17 mouse cellular contexts compared by ENCODE assay signal in the genomic region with DNA sequence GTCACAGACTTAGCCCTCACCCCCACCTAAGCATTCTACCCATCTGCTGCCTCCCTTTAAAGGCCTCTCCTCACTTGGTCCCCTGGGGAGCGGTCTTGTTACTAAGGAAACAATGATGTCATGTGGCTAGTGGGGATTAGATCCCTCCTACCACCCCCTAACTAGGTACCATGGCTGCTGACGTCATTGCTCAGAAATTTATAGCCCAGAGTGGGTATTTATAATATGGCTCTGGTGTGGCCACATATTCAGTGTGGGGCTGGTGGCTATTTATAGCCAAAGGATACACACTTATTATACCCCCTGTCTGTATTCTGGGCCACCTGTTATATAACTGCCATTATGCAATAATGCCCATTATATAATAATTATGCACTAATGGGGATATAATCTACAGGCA. TPM values are rescaled to one million over a fixed set of nuclear protein-coding genes. Genes with fewer than 3 reads are reported as not detected.
DNase-seq lines count a peak whose midpoint lies in the region; ATAC-seq and TF ChIP-seq lines count a peak whose summit lies in the region.
"Had no signal": no experiment of that assay in that cellular context is flagged by ENCODE, and none has a peak within 500 bp of the region (broad histone marks: within the 10 kb centered on the region; RNA-seq: fewer than 3 reads in every experiment).

No protein-coding gene starts in this region.

- peak overlapping the region; percentile 19; the same call in 1 of the 2 replicates for H3K9ac ChIP-seq in liver, adult 2 months (ENCODE audit: low read depth, low read length)
- no peak overlapping the region for H3K9ac ChIP-seq in liver, embryonic 11.5 days (ENCODE audit: low read depth, low read length)
- H3K9ac ChIP-seq in limb, embryonic 13.5 days: no peak overlapping the region
- H3K9ac ChIP-seq: hindbrain, embryonic 14.5 days; liver, embryonic 13.5 days had no signal

- TF ChIP-seq CTCF in gastrocnemius, adult 2 months (IDR thresholded peaks at IDR 0.05): no peak
- no peak for TF ChIP-seq CTCF in liver, adult 2 months (IDR thresholded peaks at IDR 0.05; ENCODE audit: low read depth, low read length)

- intact Hi-C loops in gastrocnemius, adult 2 months (cut with DNase I): loop anchor here (5.0 kb wide), 1 partner anchor 36 kb away; no protein-coding TSS in a partner anchor

- TF ChIP-seq POLR2A in liver, adult 2 months (IDR thresholded peaks at IDR 0.05; ENCODE audit: extremely low read depth, insufficient read depth, low read length): no peak

- H3K79me2 ChIP-seq in liver, adult 2 months (ENCODE audit: control insufficient read depth, insufficient read depth, low read length): peaks cover 29% of the 10 kb centered on the region

- no peak overlapping the region for H3K4me3 ChIP-seq in gastrocnemius, adult 2 months
- H3K4me3 ChIP-seq in liver, adult 2 months (ENCODE audit: insufficient read depth, low read depth, low read length): no peak overlapping the region
- H3K4me3 ChIP-seq in liver, embryonic 11.5 days (ENCODE audit: low read depth, low read length): no peak overlapping the region
- H3K4me3 ChIP-seq in limb, embryonic 13.5 days: no peak overlapping the region
- H3K4me3 ChIP-seq: liver, embryonic 13.5 days had no signal

- H3K4me2 ChIP-seq in liver, embryonic 11.5 days: no peak overlapping the region
- H3K4me2 ChIP-seq in limb, embryonic 13.5 days (replicated peaks): peak overlapping the region; percentile 3; the same call in 1 of the 2 replicates
- H3K4me2 ChIP-seq: hindbrain, embryonic 14.5 days; liver, embryonic 13.5 days had no signal

- peaks cover 2% of the 10 kb centered on the region for H3K36me3 ChIP-seq in liver, adult 2 months (ENCODE audit: control insufficient read depth, insufficient read depth, low read length)
- no peaks in the 10 kb centered on the region for H3K36me3 ChIP-seq in liver, embryonic 11.5 days (ENCODE audit: control insufficient read depth, insufficient read depth, low read length)
- H3K36me3 ChIP-seq in limb, embryonic 13.5 days: peaks cover 72% of the 10 kb centered on the region
- H3K36me3 ChIP-seq: liver, embryonic 13.5 days had no signal

- no peak for DNase-seq in gastrocnemius, adult 2 months
- DNase-seq in gastrocnemius, adult 8-10 months (ENCODE audit: low spot score in 2 of 2): no peak
- no peak for DNase-seq in liver, adult 2 months (ENCODE audit: extremely low read depth, low read depth, low spot score)
- no peak for DNase-seq in liver, embryonic 11.5 days (ENCODE audit: low spot score)
- DNase-seq in NIH3T3 (ENCODE audit: low read depth): peak; percentile 74
- DNase-seq in urinary bladder, postnatal 14 days (ENCODE audit: low spot score): no peak
- no peak for DNase-seq in spleen, adult 12 weeks (ENCODE audit: low spot score)
- DNase-seq: heart, adult 18-20 months; kidney, postnatal 14 days; liver, embryonic 13.5 days; lung, postnatal 10 days; right cerebral cortex, postnatal 14 days; thymus, postnatal 4 days had no signal

- ATAC-seq in liver, embryonic 11.5 days (replicated peaks; ENCODE audit: low FRiP score): no peak
- ATAC-seq in limb, embryonic 13.5 days (ENCODE audit: low FRiP score, low read depth): peak; percentile 38
- ATAC-seq: intestine, postnatal 0 days had no signal

- H3K4me1 ChIP-seq in liver, adult 2 months (ENCODE audit: control insufficient read depth, insufficient read depth, low read length): peaks cover 11% of the 10 kb centered on the region
- H3K4me1 ChIP-seq in liver, embryonic 11.5 days (replicated peaks; ENCODE audit: control insufficient read depth, insufficient read depth, low read length): 0 out of 2 replicates have a peak, but pooled peaks cover 3% of the 10 kb centered on the region
- H3K4me1 ChIP-seq in limb, embryonic 13.5 days: peaks cover 72% of the 10 kb centered on the region

- H3K27ac ChIP-seq in gastrocnemius, adult 2 months: peak overlapping the region; percentile 83
- peak overlapping the region; percentile 57 for H3K27ac ChIP-seq in liver, adult 2 months (replicated peaks; ENCODE audit: insufficient read depth, low read depth, low read length)
- H3K27ac ChIP-seq in liver, embryonic 11.5 days (ENCODE audit: low read depth, low read length): no peak overlapping the region
- peak overlapping the region; percentile 33; the same call in 1 of the 2 replicates for H3K27ac ChIP-seq in limb, embryonic 13.5 days
- H3K27ac ChIP-seq: hindbrain, embryonic 14.5 days; liver, embryonic 13.5 days had no signal

- H3K9me3 ChIP-seq in liver, embryonic 11.5 days (ENCODE audit: control insufficient read depth, low read length): no peaks in the 10 kb centered on the region
- no peaks in the 10 kb centered on the region for H3K9me3 ChIP-seq in limb, embryonic 13.5 days
- H3K9me3 ChIP-seq: liver, embryonic 13.5 days had no signal

- WGBS in liver, adult 2 months: 90% methylated on average over 2 of the region's 2 CpGs
- 58% methylated on average over 2 of the region's 2 CpGs for WGBS in liver, embryonic 11.5 days
- WGBS in limb, embryonic 13.5 days: 25% methylated on average over 2 of the region's 2 CpGs

- H3K27me3 ChIP-seq in liver, adult 2 months (ENCODE audit: control insufficient read depth, insufficient read depth, low read length): no peaks in the 10 kb centered on the region
- H3K27me3 ChIP-seq in liver, embryonic 11.5 days (replicated peaks; ENCODE audit: control insufficient read depth, insufficient read depth, low read length): peaks cover 41% of the 10 kb centered on the region
- H3K27me3 ChIP-seq in limb, embryonic 13.5 days: 0 out of 2 replicates have a peak, but pooled peaks cover 7% of the 10 kb centered on the region

RNA-seq across cellular contexts. Expression of a gene that starts 38.1 kb away (rescaled TPM):
- total RNA-seq in gastrocnemius, adult 2 months (2021): under 1 TPM; 0.36 to 0.78 TPM
- under 1 TPM in 3 of 4 experiments, not detected in 1; 0.43 to 0.56 (median 0.48) TPM for total RNA-seq in gastrocnemius, adult 8-10 months (2022)
- not detected in 2 replicates for total RNA-seq in liver, adult 2 months (2014; rRNA removed)
- 0.19 TPM in 1 of 2 replicates, not detected in the other for polyA plus RNA-seq in liver, adult 2 months (2012; rRNA removed)
- 11.8 and 12.3 TPM in 2 replicates for polyA plus RNA-seq in liver, embryonic 11.5 days (2014; fragmentation: Nextera tagmentation; extraction: Ambion mirVana)
- polyA plus RNA-seq in limb, embryonic 13.5 days (2015; fragmentation: Nextera tagmentation; extraction: Ambion mirVana): 7.1 and 9.8 TPM in 2 replicates
- total RNA-seq: layer of hippocampus, postnatal 10 days had no signal

RNA-seq across cellular contexts. Expression of a gene that starts 39.2 kb away (rescaled TPM):
- total RNA-seq in gastrocnemius, adult 2 months (2021): 100 to 1,000 TPM; 465 to 558 TPM
- 100 to 1,000 TPM; 507 to 604 (median 532) TPM for total RNA-seq in gastrocnemius, adult 8-10 months (2022)
- total RNA-seq in liver, adult 2 months (2014; rRNA removed): 20.7 and 27.5 TPM in 2 replicates
- 32.9 and 34.4 TPM in 2 replicates for polyA plus RNA-seq in liver, adult 2 months (2012; rRNA removed)
- polyA plus RNA-seq in liver, embryonic 11.5 days (2014; fragmentation: Nextera tagmentation; extraction: Ambion mirVana): 5.0 and 7.1 TPM in 2 replicates
- 46.9 and 48.0 TPM in 2 replicates for polyA plus RNA-seq in limb, embryonic 13.5 days (2015; fragmentation: Nextera tagmentation; extraction: Ambion mirVana)

RNA-seq across cellular contexts. Expression of a gene that starts 59.6 kb away (rescaled TPM):
- total RNA-seq in gastrocnemius, adult 2 months (2021): 1 to 10 TPM; 1.1 to 1.3 TPM
- total RNA-seq in gastrocnemius, adult 8-10 months (2022): 1 to 10 TPM in 1 of 4 experiments, under 1 TPM in 3; 0.51 to 1.8 (median 0.57) TPM
- 0.18 and 0.47 TPM in 2 replicates for total RNA-seq in liver, adult 2 months (2014; rRNA removed)
- polyA plus RNA-seq in liver, adult 2 months (2012; rRNA removed): 0.71 and 1.3 TPM in 2 replicates
- polyA plus RNA-seq in liver, embryonic 11.5 days (2014; fragmentation: Nextera tagmentation; extraction: Ambion mirVana): 67.9 and 68.6 TPM in 2 replicates
- 4.1 and 4.9 TPM in 2 replicates for polyA plus RNA-seq in limb, embryonic 13.5 days (2015; fragmentation: Nextera tagmentation; extraction: Ambion mirVana)

Comparison
In these comparisons a context has a peak if more than half of its experiments do, and no peak if none do; other contexts are left out.
1. RNA of a gene that starts 39.2 kb away (total RNA-seq): 465 to 558 TPM in gastrocnemius, adult 2 months and 507 to 604 TPM in gastrocnemius, adult 8-10 months; 20.7 to 27.5 TPM in liver, adult 2 months; every median in the first group is over 10 times any median in the second.